Mouse (Mus musculus): ENCODE measurements around the gene 9430038I01Rik. TPM values are rescaled to one million over a fixed set of nuclear protein-coding genes. Genes with fewer than 3 reads are reported as not detected.
A peak's percentile ranks its signal among the peaks of the same experiment; 100 is the strongest.

Gene 9430038I01Rik
- total and polyA plus RNA-seq, 2 experiments from 2014 or later = 8.9 to 13.6 TPM

DNA sequence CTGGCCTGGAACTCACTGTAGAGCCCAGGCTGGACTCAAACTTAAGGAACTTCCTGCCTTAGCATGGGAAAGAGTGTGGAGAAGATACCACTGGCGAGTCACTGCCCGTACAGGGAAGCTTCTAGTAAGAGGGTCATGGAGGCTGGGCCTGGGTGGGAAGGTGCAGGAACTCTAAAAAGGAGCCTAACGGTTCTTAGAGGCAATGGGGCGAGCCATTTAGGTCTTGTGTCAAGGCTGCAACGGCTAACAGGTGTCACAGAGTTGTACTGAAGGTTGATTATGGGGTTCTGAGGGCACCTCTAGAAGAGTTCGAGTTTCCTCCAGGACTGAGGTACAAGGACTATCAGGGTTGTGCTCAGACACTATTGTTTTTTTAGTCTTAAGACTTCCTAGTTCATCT lies 26.3 kb upstream of the 9430038I01Rik start:
- Histone ChIP-seq H3K4me3 (ENCODE audit: low read depth, low read length) (peak overlapping the region; percentile 85), H3K4me1 (ENCODE audit: insufficient read depth) (no peaks in the 10 kb centered on the region), H3K27me3 (ENCODE audit: insufficient read depth, low read length) (no peaks in the 10 kb centered on the region), H3K36me3 (ENCODE audit: insufficient read depth) (no peaks in the 10 kb centered on the region), H3K9ac (peak overlapping the region; percentile 91; the same call in 1 of the 2 replicates), H3K27ac (ENCODE audit: low read depth, low read length) (peak overlapping the region; percentile 86; the same call in 1 of the 2 replicates), H3K4me2 (ENCODE audit: low read depth) (peak overlapping the region; percentile 66), H3K9me3 (ENCODE audit: low read length) (no peaks in the 10 kb centered on the region)
- no peak for TF ChIP-seq CTCF (IDR thresholded peaks at IDR 0.05; ENCODE audit: low read depth)
- ATAC-seq (no peak), DNase-seq (no peak)
- 83% methylated on average over 6 of the region's 6 CpGs for WGBS

DNA sequence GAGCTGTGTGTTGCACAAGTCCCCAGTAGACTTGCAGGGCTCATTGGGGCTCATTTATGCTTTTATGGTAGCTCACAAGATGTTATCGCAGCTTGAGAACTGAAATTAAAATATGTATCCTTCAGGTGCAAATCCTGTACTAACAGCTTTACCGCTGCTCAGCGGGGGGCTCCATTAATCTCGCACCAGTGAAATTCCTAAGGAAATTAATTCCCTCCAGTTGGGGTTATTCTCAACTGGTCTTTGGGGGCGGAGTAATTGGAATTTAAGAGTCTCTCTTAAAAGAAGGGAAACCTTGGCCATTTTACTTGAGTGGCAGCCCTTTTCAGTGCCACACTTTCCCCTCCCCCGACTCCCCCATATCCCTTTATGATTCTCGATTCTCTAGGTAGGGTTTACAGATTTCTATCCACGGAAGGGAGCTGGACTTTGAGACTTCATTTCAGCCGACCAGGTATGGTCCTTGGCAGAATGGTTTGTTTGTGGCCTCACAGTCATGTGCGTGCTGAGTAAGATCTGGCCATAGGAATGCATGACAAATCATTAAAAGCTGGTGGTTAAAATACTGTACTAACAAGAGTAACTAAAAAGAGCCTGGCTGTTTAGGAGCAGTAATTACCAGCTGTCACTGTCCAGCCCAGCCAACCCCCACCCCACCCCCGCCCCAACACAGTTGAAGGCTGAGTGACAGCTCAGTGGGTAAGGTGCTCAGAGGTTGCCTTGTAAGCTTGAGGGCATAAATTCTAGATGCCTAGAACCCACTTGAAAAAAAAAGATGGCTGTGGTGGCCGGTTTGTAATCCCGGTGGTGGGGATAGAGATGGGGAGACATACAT lies 21.4 kb upstream of the 9430038I01Rik start:
- Histone ChIP-seq H3K27ac (ENCODE audit: low read depth, low read length) (no peak overlapping the region), H3K27me3 (ENCODE audit: insufficient read depth, low read length) (no peaks in the 10 kb centered on the region), H3K9ac (no peak overlapping the region), H3K4me1 (ENCODE audit: insufficient read depth) (no peaks in the 10 kb centered on the region), H3K4me3 (ENCODE audit: low read depth, low read length) (no peak overlapping the region), H3K36me3 (ENCODE audit: insufficient read depth) (no peaks in the 10 kb centered on the region), H3K9me3 (ENCODE audit: low read length) (no peaks in the 10 kb centered on the region), H3K4me2 (ENCODE audit: low read depth) (no peak overlapping the region)
- no peak for TF ChIP-seq CTCF (IDR thresholded peaks at IDR 0.05; ENCODE audit: low read depth)
- ATAC-seq (no peak), DNase-seq (no peak)
- WGBS = 17% methylated on average over 13 of the region's 13 CpGs

DNA sequence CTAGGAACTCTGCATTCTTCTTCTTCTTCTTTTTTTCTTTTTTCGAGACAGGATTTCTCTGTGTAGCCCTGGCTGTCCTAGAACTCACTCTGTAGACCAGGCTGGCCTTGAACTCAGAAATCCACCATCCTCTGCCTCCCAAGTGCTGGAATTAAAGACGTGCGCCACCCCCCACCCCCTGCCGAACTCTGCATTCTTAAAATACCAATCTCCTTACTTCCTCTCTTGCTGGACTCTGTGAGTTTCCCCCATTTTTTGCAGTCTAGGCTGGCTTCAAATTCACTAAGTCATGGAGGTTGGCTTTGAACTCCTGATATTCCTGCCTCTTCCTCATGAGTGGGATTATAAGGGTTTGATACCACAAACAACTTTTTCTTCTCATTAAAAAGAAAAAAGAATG lies 16.1 kb upstream of the 9430038I01Rik start:
- Histone ChIP-seq H3K9me3 (ENCODE audit: low read length) (no peaks in the 10 kb centered on the region), H3K36me3 (ENCODE audit: insufficient read depth) (no peaks in the 10 kb centered on the region), H3K4me2 (ENCODE audit: low read depth) (no peak overlapping the region), H3K4me1 (ENCODE audit: insufficient read depth) (no peaks in the 10 kb centered on the region), H3K27ac (ENCODE audit: low read depth, low read length) (no peak overlapping the region), H3K4me3 (ENCODE audit: low read depth, low read length) (no peak overlapping the region), H3K9ac (no peak overlapping the region), H3K27me3 (ENCODE audit: insufficient read depth, low read length) (no peaks in the 10 kb centered on the region)
- no peak for TF ChIP-seq CTCF (IDR thresholded peaks at IDR 0.05; ENCODE audit: low read depth)
- WGBS = 62% methylated on average over 4 of the region's 4 CpGs
- DNase-seq = no peak
- ATAC-seq = no peak

DNA sequence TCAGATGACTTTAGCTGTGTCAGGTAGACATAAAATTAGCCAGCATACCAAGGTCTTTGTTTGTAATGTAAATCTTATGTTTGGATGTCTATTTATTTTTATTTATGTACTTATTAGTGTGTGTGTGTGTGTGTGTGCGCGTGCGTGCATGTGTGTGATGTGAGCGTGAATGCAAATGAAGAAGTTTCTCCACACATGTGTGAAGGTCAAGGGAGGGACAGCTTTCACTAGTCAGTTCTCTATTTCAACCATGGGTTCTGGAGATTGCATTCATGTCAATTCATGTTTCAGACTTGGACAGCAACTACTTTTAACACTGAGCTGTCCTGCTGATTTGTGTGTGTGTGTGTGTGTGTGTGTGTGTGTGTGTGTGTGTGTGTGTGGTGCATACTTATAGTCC lies 10.7 kb upstream of the 9430038I01Rik start:
- DNase-seq (no peak), ATAC-seq (no peak)
- H3K27me3 ChIP-seq (ENCODE audit: insufficient read depth, low read length) = no peaks in the 10 kb centered on the region
- H3K9me3 ChIP-seq (ENCODE audit: low read length) = no peaks in the 10 kb centered on the region
- H3K27ac ChIP-seq (ENCODE audit: low read depth, low read length) = no peak overlapping the region
- no peaks in the 10 kb centered on the region for H3K4me1 ChIP-seq (ENCODE audit: insufficient read depth)
- no peak overlapping the region for H3K4me3 ChIP-seq (ENCODE audit: low read depth, low read length)
- H3K9ac ChIP-seq = no peak overlapping the region
- TF ChIP-seq CTCF (IDR thresholded peaks at IDR 0.05; ENCODE audit: low read depth) = no peak
- H3K4me2 ChIP-seq (ENCODE audit: low read depth) = no peak overlapping the region
- 94% methylated on average over 4 of the region's 4 CpGs for WGBS
- H3K36me3 ChIP-seq (ENCODE audit: insufficient read depth) = no peaks in the 10 kb centered on the region

DNA sequence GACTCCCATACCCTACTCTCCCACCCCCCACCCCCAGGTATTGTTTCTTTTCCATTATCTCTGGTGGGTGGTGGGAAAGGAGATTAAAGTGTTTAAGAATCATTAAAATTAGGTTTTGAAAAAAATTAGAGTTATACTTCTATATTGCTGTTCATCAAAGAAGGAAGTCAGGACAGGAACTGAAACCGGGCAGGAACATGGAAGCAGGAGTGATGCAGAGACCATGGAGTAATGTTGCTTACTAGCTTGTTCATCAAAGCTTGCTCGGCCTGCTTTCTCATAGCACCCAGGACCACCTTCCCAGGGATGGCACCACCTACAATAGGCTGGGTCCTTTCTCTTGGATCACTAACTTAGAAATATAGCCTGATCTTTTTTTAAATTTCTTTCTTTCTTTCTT lies 10.0 kb upstream of the 9430038I01Rik start:
- ATAC-seq = no peak
- Histone ChIP-seq H3K4me3 (ENCODE audit: low read depth, low read length) (no peak overlapping the region), H3K9me3 (ENCODE audit: low read length) (no peaks in the 10 kb centered on the region), H3K27me3 (ENCODE audit: insufficient read depth, low read length) (no peaks in the 10 kb centered on the region), H3K9ac (no peak overlapping the region), H3K27ac (ENCODE audit: low read depth, low read length) (no peak overlapping the region), H3K4me1 (ENCODE audit: insufficient read depth) (no peaks in the 10 kb centered on the region), H3K36me3 (ENCODE audit: insufficient read depth) (no peaks in the 10 kb centered on the region), H3K4me2 (ENCODE audit: low read depth) (no peak overlapping the region)
- DNase-seq = no peak
- no peak for TF ChIP-seq CTCF (IDR thresholded peaks at IDR 0.05; ENCODE audit: low read depth)
- 92% methylated on average over 2 of the region's 2 CpGs for WGBS

DNA sequence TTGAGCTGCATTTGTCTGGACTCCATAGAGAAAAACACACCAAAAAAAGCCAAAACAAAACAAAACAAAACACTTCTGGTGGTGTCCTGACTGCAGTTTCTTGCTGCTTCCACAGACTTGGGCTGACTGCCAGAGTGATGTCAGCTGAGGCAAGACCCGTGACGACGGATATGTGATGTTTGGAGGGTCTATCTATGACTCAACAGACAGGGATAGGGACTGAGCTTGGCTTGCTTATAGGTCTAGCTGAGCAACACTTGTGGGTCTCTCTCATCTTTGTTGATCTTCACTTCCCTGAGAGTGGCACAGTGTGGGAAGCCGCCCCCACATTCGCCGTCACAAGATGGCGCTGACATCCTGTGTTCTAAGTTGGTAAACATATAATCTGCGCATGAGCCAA lies 4.1 kb upstream of the 9430038I01Rik start:
- no peak for ATAC-seq
- DNase-seq = no peak
- Histone ChIP-seq H3K4me3 (ENCODE audit: low read depth, low read length) (no peak overlapping the region), H3K4me2 (ENCODE audit: low read depth) (no peak overlapping the region), H3K4me1 (ENCODE audit: insufficient read depth) (no peaks in the 10 kb centered on the region), H3K9ac (no peak overlapping the region), H3K27me3 (ENCODE audit: insufficient read depth, low read length) (no peaks in the 10 kb centered on the region), H3K27ac (ENCODE audit: low read depth, low read length) (no peak overlapping the region), H3K36me3 (ENCODE audit: insufficient read depth) (no peaks in the 10 kb centered on the region), H3K9me3 (ENCODE audit: low read length) (no peaks in the 10 kb centered on the region)
- WGBS = 83% methylated on average over 7 of the region's 8 CpGs
- TF ChIP-seq CTCF (IDR thresholded peaks at IDR 0.05; ENCODE audit: low read depth) = no peak

DNA sequence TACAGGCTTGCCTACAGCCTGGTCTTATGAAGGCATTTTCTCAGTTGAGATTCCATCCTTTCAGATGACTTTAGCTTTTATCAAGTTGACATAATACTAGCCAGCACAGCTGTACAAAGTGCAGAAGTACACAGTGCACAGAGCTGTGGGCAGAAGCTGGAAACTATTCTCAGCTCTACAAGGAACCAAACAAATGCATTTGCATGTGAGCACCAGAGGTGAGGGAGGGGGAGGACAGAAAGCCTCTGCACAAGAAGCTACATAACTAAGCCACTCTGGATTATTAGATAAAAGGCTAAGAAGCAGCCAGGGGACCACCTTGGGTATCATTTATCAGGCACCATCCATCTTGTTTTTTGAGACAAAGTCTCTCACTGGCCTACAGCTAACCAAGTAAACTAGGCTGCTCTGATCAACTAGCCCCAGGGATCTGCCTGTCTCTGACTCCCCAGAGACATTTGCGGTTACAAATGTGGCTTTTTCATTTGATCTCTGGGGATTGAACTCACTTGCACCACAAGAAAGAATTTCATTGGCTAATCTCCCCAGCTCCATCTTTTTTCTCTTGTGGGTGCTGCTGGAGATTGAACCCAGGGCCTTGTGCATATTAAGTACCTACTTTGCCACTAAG lies 3.0 kb downstream of the 9430038I01Rik start:
- Histone ChIP-seq H3K4me1 (ENCODE audit: insufficient read depth) (no peaks in the 10 kb centered on the region), H3K36me3 (ENCODE audit: insufficient read depth) (no peaks in the 10 kb centered on the region), H3K9me3 (ENCODE audit: low read length) (no peaks in the 10 kb centered on the region), H3K4me3 (ENCODE audit: low read depth, low read length) (no peak overlapping the region), H3K27me3 (ENCODE audit: insufficient read depth, low read length) (no peaks in the 10 kb centered on the region), H3K27ac (ENCODE audit: low read depth, low read length) (no peak overlapping the region), H3K4me2 (ENCODE audit: low read depth) (no peak overlapping the region), H3K9ac (no peak overlapping the region)
- no peak for TF ChIP-seq CTCF (IDR thresholded peaks at IDR 0.05; ENCODE audit: low read depth)
- no peak for DNase-seq
- ATAC-seq = no peak
- WGBS = 89% methylated on average over 1 of the region's 1 CpGs

All from forebrain, postnatal 0 days (tissue).